Mouse (Mus musculus) heart, embryonic 16.5 days (tissue): Measurements from ENCODE around the gene Myrf. TPM values are rescaled to one million over a fixed set of nuclear protein-coding genes. Genes with fewer than 3 reads are reported as not detected.
"Not testable (repeated sequence)": the region's sequence is repeated elsewhere in the genome, so short reads cannot be mapped to it uniquely, and the experiment has no call there.

Experiments used
- ATAC-seq: fragments of 200-750 bp; cut with Nextera tagmentation; replicated peaks from 2 replicates; pipeline ENCODE4 v1.8.0; 2017; ENCODE audit warnings: moderate number of reproducible peaks; ENCODE audit not compliant: insufficient read depth, low FRiP score; ENCODE audit errors: extremely low read depth
- H3K27ac ChIP-seq: fragments of 300-500 bp; sonication (generic); 2 replicates; pipeline ENCODE4 v1.5.1; 2014; ENCODE audit warnings: mild to moderate bottlenecking, low read length, control low read depth, moderate library complexity
- H3K27me3 ChIP-seq: fragments of 300-500 bp; sonication (generic); 2 replicates; pipeline ENCODE4 v1.6.1; 2014; ENCODE audit warnings: low read length, mixed read lengths; ENCODE audit not compliant: control insufficient read depth, insufficient read depth
- H3K36me3 ChIP-seq: fragments of 300-500 bp; sonication (generic); 2 replicates; pipeline ENCODE4 v1.6.1; 2014; ENCODE audit not compliant: control insufficient read depth, insufficient read depth
- H3K4me1 ChIP-seq: fragments of 300-500 bp; sonication (generic); 2 replicates; pipeline ENCODE4 v1.6.1; 2014; ENCODE audit warnings: low read length, mixed read lengths; ENCODE audit not compliant: control insufficient read depth, insufficient read depth
- H3K4me2 ChIP-seq: fragments of 300-500 bp; sonication (generic); 2 replicates; pipeline ENCODE4 v1.6.1; 2014; ENCODE audit warnings: low read depth, mild to moderate bottlenecking, control low read depth, low read length
- H3K4me3 ChIP-seq: fragments of 300-500 bp; sonication (generic); 2 replicates; pipeline ENCODE4 v1.5.1; 2014; ENCODE audit warnings: mild to moderate bottlenecking, control low read depth, low read length
- H3K9ac ChIP-seq: fragments of 300-500 bp; sonication (generic); 2 replicates; pipeline ENCODE4 v1.6.1; 2014; ENCODE audit warnings: low read length, control low read depth
- H3K9me3 ChIP-seq: fragments of 300-500 bp; sonication (generic); replicated peaks from 2 replicates; pipeline ENCODE4 v1.6.1; 2016; ENCODE audit warnings: low read length; ENCODE audit not compliant: control insufficient read depth
- WGBS: fragments of 180-500 bp; shearing (Covaris S2); extraction: QIAGEN DNeasy Blood & Tissue Kit; methylation state at CpG from one replicate; pipeline ENCODE4 v1.1.7; 2014; 5-methylcytosine and 5-hydroxymethylcytosine counted together
- polyA plus RNA-seq: library from polyadenylated mRNA; unstranded; fragments of >200 nt; fragmentation: Nextera tagmentation; extraction: Ambion mirVana; gene quantifications from 2 replicates; pipeline ENCODE4 v1.2.1, GENCODE M21; 2015

Myrf gene
- polyA plus RNA-seq, 1 experiment from 2014 or later: 4.2 TPM

DNA sequence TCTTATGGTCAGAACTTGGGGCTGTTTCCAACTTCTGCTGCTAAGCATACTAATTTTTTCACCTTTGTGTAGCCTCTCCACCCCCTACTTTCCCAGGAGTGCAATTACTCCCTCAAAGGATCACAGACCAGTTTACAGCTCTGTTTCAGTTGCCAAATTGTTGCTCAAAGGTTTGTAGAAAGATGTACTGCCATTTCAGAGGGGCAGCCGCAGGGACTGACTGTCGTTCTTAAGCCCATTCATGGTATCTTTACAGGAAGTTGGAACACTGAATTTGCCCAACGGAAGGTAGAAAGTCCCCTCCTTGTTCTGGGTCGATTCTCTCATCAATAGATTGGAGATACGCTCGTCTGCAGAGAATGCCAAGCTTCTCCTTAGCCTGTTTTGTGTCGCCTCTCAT is 69.2 kb downstream of the Myrf start:
- no peak for ATAC-seq
- H3K4me2 ChIP-seq: no peak overlapping the region
- H3K36me3 ChIP-seq: no peaks in the 10 kb centered on the region
- no peaks in the 10 kb centered on the region for H3K9me3 ChIP-seq
- no peaks in the 10 kb centered on the region for H3K27me3 ChIP-seq
- 71% methylated on average over 7 of the region's 7 CpGs for WGBS
- no peak overlapping the region for H3K4me3 ChIP-seq
- peaks cover 2% of the 10 kb centered on the region for H3K4me1 ChIP-seq
- H3K9ac ChIP-seq: no peak overlapping the region
- no peak overlapping the region for H3K27ac ChIP-seq

DNA sequence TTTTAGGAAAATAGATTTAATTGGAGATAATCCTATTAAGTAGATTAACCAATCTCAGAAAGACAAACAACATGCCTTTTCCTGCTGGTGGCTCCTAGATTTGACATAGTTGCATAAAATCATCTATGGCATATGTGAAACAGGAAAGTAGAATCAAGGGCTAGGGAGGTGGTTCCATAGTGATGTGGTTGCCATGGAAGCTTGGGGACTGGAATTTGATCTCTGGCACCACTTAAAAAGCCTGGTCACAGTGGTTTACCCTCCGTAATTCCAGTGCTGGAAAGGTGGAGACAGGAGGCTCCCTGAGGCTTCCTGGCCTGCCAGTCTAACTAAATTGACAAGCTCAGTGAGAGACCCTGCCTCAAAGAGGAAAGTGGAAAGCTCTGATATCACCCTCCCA is 70.1 kb downstream of the Myrf start:
- Histone ChIP-seq H3K4me3 (no peak overlapping the region), H3K4me2 (no peak overlapping the region), H3K36me3 (no peaks in the 10 kb centered on the region), H3K9me3 (no peaks in the 10 kb centered on the region), H3K27me3 (no peaks in the 10 kb centered on the region), H3K27ac (no peak overlapping the region), H3K9ac (no peak overlapping the region), H3K4me1 (no peaks in the 10 kb centered on the region)
- 57% methylated on average over 1 of the region's 1 CpGs for WGBS
- no peak for ATAC-seq

DNA sequence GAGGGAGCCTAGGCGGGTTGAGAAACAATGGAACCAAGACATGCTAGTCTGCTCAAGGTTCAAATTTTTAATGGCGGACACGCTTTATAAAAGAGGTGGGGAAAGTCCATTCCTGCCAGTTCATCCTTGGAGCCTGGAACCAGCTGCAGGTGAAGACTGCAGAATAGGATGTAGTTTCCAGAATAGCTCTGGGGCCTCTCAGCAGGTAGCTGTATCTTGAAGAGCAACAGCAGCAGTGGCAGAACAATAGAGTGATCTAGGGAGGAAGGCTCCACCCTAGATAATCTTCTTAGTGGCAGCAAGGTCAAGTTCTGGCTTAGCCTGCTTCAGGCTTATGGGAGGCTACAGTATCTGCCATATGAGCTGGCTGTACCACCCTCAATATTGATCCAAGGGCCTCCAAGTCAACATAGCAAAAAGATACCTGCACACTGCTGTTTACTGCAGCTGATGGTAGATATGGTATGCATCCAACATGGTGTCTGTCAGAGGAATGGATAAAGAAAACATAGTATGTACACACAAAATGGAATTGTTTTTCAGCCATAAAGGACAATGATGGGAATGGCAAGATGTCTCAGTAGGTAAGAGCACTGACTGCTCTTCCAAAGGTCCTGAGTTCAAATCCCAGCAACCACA is 70.7 kb downstream of the Myrf start:
- H3K9me3 ChIP-seq, H3K36me3 ChIP-seq, H3K4me2 ChIP-seq, H3K27ac ChIP-seq, H3K4me3 ChIP-seq, H3K9ac ChIP-seq, H3K4me1 ChIP-seq, H3K27me3 ChIP-seq, ATAC-seq: not testable (repeated sequence)
- 85% methylated on average over 3 of the region's 3 CpGs for WGBS

DNA sequence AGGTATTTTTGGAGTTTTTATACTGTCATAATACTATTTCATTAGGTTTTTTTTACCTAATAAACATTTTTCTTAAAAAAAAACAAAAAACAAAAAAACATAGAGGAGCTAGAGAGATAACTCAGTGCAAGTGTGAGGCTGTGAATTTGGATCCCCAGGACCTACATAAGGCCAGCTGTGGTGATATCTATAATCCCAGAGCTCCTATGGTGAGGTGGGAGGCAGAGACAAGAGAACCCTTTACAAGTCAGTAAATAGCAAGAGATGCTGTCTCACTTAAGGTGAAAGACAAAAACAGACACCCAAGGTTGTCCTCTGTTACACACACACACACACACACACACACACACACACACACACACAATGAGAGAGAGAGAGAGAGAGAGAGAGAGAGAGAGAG is 71.4 kb downstream of the Myrf start:
- no peak overlapping the region for H3K27ac ChIP-seq
- no peaks in the 10 kb centered on the region for H3K9me3 ChIP-seq
- H3K4me2 ChIP-seq: no peak overlapping the region
- no peak overlapping the region for H3K4me3 ChIP-seq
- no peak overlapping the region for H3K9ac ChIP-seq
- H3K36me3 ChIP-seq: no peaks in the 10 kb centered on the region
- ATAC-seq: no peak
- no peaks in the 10 kb centered on the region for H3K4me1 ChIP-seq
- no peaks in the 10 kb centered on the region for H3K27me3 ChIP-seq

DNA sequence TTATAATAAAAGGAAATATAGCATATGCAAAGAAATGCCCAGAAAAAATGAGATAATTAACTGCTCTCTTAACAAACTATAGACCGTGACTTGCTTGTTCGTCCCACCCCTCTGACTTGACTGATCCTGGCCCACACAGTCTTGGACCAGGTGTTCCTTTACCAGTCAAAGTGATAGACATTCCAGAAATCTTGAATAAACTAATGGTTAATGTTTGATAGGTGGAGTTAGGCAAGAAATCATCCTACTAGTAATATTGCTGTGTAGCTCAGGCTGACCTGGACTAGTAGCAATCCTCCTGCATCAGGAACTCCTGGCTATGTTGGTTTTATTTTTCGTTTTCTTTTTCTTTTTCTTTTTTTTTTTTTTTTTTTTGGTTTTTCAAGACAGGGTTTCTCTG is 72.1 kb downstream of the Myrf start:
- no peaks in the 10 kb centered on the region for H3K4me1 ChIP-seq
- WGBS: 72% methylated on average over 3 of the region's 3 CpGs
- ATAC-seq: no peak
- no peaks in the 10 kb centered on the region for H3K36me3 ChIP-seq
- no peaks in the 10 kb centered on the region for H3K27me3 ChIP-seq
- no peaks in the 10 kb centered on the region for H3K9me3 ChIP-seq
- H3K4me2 ChIP-seq: no peak overlapping the region
- no peak overlapping the region for H3K4me3 ChIP-seq
- no peak overlapping the region for H3K9ac ChIP-seq
- H3K27ac ChIP-seq: no peak overlapping the region

DNA sequence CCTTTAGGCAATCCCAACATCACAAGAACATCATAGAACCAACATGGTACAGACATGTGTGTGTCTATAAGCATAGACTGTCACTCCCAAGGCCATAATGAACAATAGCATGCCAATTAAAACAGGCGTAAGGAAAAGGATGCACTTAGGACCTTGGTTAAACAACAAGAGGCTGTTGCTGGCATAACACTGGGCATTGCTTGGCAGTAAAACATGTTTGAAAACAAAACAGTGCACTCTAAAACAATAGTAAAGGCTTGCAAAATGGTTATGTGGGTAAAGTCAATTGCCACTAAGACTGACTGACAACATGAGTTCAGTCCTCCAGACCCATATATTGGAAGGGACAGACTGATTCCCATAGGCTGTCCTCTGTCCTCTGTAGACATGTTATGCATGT is 72.6 kb downstream of the Myrf start:
- Histone ChIP-seq H3K4me2 (no peak overlapping the region), H3K4me1 (no peaks in the 10 kb centered on the region), H3K27me3 (no peaks in the 10 kb centered on the region), H3K9me3 (no peaks in the 10 kb centered on the region), H3K27ac (no peak overlapping the region), H3K9ac (no peak overlapping the region), H3K4me3 (no peak overlapping the region), H3K36me3 (no peaks in the 10 kb centered on the region)
- ATAC-seq: no peak
- 86% methylated on average over 1 of the region's 1 CpGs for WGBS

DNA sequence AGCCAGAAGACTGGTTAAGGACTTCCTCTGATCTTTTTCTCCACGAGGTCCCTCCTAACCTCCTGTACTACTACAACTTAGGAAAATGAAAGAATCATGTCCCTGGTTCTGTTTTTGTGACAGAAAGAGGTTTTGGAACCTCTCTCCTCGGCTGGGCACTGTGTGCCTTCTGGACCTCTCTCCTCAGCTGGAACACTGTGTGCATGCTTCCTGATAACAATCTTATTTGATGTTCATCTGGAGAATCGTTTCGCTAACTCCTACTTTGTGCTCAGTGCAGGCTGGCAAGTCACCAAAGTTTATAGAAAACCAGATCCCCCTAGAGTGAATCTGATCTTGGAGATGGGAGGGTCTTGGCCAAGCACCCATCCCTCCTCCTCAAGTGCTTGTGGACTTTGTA is 73.4 kb downstream of the Myrf start:
- Histone ChIP-seq H3K9ac (no peak overlapping the region), H3K27ac (no peak overlapping the region), H3K9me3 (0 out of 2 replicates have a peak, but pooled peaks cover 4% of the 10 kb centered on the region), H3K4me3 (no peak overlapping the region), H3K4me2 (no peak overlapping the region), H3K4me1 (no peaks in the 10 kb centered on the region), H3K36me3 (no peaks in the 10 kb centered on the region), H3K27me3 (no peaks in the 10 kb centered on the region)
- ATAC-seq: no peak
- WGBS: 54% methylated on average over 4 of the region's 4 CpGs

DNA sequence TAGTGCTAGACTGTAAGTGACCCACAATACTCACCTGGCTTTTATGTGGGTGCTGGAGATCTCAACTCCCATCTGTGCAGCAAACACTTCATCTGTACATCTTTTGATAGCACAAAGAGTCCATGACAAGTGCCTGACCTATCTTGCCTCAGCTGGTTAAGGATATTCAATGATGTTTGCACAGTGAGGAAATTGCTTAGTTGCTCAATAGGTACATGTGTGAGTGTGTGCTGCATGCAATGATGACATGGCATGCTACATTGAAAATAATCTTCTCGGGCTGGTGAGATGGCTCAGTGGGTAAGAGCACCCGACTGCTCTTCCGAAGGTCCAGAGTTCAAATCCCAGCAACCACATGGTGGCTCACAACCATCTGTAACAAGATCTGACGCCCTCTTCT is 74.6 kb downstream of the Myrf start:
- H3K27ac ChIP-seq, H3K4me3 ChIP-seq, ATAC-seq, H3K9ac ChIP-seq, H3K36me3 ChIP-seq, H3K27me3 ChIP-seq, H3K4me2 ChIP-seq, H3K9me3 ChIP-seq, H3K4me1 ChIP-seq: not testable (repeated sequence)
- 77% methylated on average over 4 of the region's 4 CpGs for WGBS

DNA sequence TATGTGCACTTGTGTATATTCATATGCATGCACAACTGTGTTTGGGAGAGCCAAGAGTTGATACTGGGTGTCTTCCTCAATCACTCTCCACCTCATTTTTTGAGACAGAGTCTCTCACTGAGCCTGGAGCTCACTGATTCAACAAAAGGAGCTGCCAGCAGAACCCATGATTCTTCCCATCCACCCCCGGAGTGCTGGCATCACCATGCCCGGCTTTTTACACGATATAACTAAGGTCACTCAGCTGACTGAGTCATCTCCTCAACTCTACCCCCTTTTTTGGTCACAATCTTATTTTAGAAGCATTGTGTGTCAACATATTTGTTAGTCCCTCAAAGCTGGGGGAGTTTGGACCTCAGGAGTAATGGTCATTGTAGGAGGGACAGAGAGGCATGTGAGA is 76.7 kb downstream of the Myrf start:
- Histone ChIP-seq H3K9ac (no peak overlapping the region), H3K4me2 (no peak overlapping the region), H3K9me3 (0 out of 2 replicates have a peak, but pooled peaks cover 5% of the 10 kb centered on the region), H3K4me3 (no peak overlapping the region), H3K4me1 (no peaks in the 10 kb centered on the region), H3K36me3 (no peaks in the 10 kb centered on the region), H3K27me3 (no peaks in the 10 kb centered on the region), H3K27ac (no peak overlapping the region)
- ATAC-seq: no peak
- WGBS: 73% methylated on average over 3 of the region's 3 CpGs
